Mouse (Mus musculus) neural tube, embryonic 11.5 days (tissue): ENCODE measurements at regions not wholly inside any gene's neighbourhood (a gene's known extent, or its start where the extent isn't known, plus 50 kb on each side); places are given as distances from the start of the nearest gene placed in this dataset.

ENCODE experiments used
- ATAC-seq: fragments of 200-750 bp; cut with Nextera tagmentation; 2 replicates; pipeline ENCODE4 v1.8.0; 2017; ENCODE audit warnings: moderate number of reproducible peaks, mild to moderate bottlenecking, moderate TSS enrichment, moderate library complexity; ENCODE audit not compliant: insufficient read depth, low FRiP score, low TSS enrichment
- DNase-seq: peaks from one replicate; pipeline ENCODE4 v3.0.0-alpha.2; 2015; ENCODE audit warnings: low spot score
- H3K27ac ChIP-seq: fragments of 300-500 bp; sonication (generic); 2 replicates; pipeline ENCODE4 v1.5.1; 2014; ENCODE audit warnings: low read depth, mild to moderate bottlenecking, low read length
- H3K27me3 ChIP-seq: fragments of 300-500 bp; sonication (generic); 2 replicates; pipeline ENCODE4 v1.6.1; 2014; ENCODE audit warnings: mild to moderate bottlenecking, low read length, mixed read lengths; ENCODE audit not compliant: control insufficient read depth, insufficient read depth
- H3K36me3 ChIP-seq: fragments of 300-500 bp; sonication (generic); 2 replicates; pipeline ENCODE4 v1.6.1; 2014; ENCODE audit warnings: mild to moderate bottlenecking, low read length, moderate library complexity, mixed read lengths; ENCODE audit not compliant: control insufficient read depth, insufficient read depth
- H3K4me1 ChIP-seq: fragments of 300-500 bp; sonication (generic); 2 replicates; pipeline ENCODE4 v1.6.1; 2014; ENCODE audit warnings: low read length, mixed read lengths; ENCODE audit not compliant: control insufficient read depth, insufficient read depth
- H3K4me2 ChIP-seq: fragments of 300-500 bp; sonication (generic); 2 replicates; pipeline ENCODE4 v1.6.1; 2014; ENCODE audit warnings: low read depth, mild to moderate bottlenecking, moderate library complexity
- H3K4me3 ChIP-seq: fragments of 300-500 bp; sonication (generic); 2 replicates; pipeline ENCODE4 v1.5.1; 2014; ENCODE audit warnings: low read depth, low read length
- H3K9ac ChIP-seq: fragments of 300-500 bp; sonication (generic); 2 replicates; pipeline ENCODE4 v1.6.1; 2014; ENCODE audit warnings: mild to moderate bottlenecking, low read length
- H3K9me3 ChIP-seq: fragments of 300-500 bp; sonication (generic); 2 replicates; pipeline ENCODE4 v1.6.1; 2016; ENCODE audit warnings: low read length; ENCODE audit not compliant: control insufficient read depth
- WGBS: fragments of 180-500 bp; shearing (Covaris S2); extraction: QIAGEN DNeasy Blood & Tissue Kit; methylation state at CpG from one replicate; pipeline ENCODE4 v1.1.7; 2014; 5-methylcytosine and 5-hydroxymethylcytosine counted together

DNA sequence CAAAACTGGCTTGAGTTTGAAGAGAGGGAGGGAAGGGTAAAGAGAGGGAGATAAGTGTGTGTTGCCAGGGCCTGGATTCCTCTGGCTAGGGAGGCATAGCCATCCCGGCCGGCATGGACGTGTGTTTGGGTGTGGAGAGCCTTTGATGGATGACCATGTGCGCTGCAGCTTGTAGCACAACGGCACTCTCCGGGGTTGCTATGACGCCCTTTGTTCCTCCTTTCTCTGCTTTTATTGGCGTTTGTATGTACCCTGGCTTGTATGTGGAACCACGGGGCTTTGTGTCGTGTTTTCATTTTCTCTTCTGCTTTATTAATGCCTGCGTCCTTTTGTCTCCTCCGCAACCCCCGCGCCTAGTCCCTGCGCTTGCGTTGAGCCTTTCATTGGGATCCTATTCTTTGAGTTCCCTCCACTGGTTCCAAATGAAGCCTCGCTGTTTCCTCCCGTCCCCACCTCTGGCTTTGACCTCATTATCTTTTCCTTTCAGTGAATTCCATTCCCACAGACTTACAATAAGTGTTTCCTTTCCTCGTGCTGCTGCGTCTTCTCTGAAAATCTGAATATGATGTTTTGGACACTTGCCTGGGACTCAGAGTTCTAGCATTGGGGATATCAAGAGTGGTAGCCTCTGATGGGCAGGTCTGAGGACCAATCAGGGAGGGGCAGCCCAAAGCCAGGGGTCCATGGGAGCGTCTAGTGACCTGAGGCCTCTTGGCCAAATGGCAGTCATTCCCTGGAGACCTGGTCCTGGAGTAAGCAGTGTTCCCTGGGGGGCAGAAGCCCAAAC, 289.5 kb downstream of the Gm11011 start:
- H3K27me3 ChIP-seq: no peaks in the 10 kb centered on the region
- DNase-seq (peak; percentile 89), ATAC-seq (peak; percentile 94)
- H3K4me1 ChIP-seq: peaks cover 7% of the 10 kb centered on the region; the same call in 1 of the 2 replicates
- H3K9ac ChIP-seq: peak overlapping the region; percentile 19
- H3K4me2 ChIP-seq: peak overlapping the region; percentile 37
- peak overlapping the region; percentile 85 for H3K27ac ChIP-seq
- H3K36me3 ChIP-seq: no peaks in the 10 kb centered on the region
- 21% methylated on average over 21 of the region's 21 CpGs for WGBS
- H3K9me3 ChIP-seq: no peaks in the 10 kb centered on the region
- peak overlapping the region; percentile 4; the same call in 1 of the 2 replicates for H3K4me3 ChIP-seq

DNA sequence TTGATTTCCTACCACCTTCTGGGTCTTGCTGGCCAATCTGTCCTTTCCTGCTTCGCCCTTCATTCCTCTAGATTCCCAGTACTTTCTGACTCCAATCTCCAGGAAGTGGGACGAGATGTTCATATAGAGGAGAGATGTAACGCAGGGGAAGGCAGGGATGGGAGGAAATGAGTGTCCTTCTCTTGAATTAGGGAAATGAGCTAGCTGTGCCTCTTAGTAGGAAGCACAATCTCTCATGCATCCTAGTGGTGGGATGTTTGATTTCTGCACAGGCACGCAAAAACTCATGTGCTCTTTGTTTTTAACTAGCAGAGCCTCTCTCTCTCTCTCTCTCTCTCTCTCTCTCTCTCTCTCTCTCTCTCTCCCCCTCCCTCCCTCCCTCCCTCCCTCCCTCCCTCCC, 290.3 kb downstream of the Gm11011 start:
- Histone ChIP-seq H3K4me1 (peaks cover 7% of the 10 kb centered on the region; the same call in 1 of the 2 replicates), H3K9me3 (no peaks in the 10 kb centered on the region), H3K36me3 (no peaks in the 10 kb centered on the region), H3K27ac (no peak overlapping the region), H3K4me3 (no peak overlapping the region), H3K9ac (no peak overlapping the region), H3K27me3 (no peaks in the 10 kb centered on the region), H3K4me2 (no peak overlapping the region)
- ATAC-seq (no peak), DNase-seq (peak; percentile 19)
- WGBS: 58% methylated on average over 4 of the region's 4 CpGs

DNA sequence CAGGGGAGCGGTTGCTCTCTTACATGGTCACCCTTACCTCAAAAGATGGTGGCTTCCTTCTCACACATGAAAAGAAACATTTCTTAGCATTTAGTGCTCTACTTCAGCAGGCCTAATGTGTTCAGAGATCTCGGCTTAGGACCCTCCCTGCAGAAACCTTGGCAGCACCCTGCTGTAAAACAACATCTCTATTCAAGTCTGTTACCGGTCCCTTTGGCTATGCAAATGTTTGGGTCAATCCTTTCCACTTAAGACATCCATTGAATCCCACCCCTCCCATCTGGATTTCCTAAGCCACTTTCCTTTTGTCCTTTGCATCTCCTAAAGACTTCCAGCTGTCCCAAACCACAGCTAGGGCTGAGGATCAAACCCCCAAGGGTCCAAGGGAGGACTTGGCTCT, 294.2 kb downstream of the Gm11011 start:
- Histone ChIP-seq H3K27me3 (no peaks in the 10 kb centered on the region), H3K4me2 (no peak overlapping the region), H3K9ac (no peak overlapping the region), H3K36me3 (no peaks in the 10 kb centered on the region), H3K9me3 (no peaks in the 10 kb centered on the region), H3K4me1 (peaks cover 5% of the 10 kb centered on the region; the same call in 1 of the 2 replicates), H3K4me3 (no peak overlapping the region), H3K27ac (no peak overlapping the region)
- ATAC-seq: no peak
- 24% methylated on average over 3 of the region's 3 CpGs for WGBS
- DNase-seq: no peak

DNA sequence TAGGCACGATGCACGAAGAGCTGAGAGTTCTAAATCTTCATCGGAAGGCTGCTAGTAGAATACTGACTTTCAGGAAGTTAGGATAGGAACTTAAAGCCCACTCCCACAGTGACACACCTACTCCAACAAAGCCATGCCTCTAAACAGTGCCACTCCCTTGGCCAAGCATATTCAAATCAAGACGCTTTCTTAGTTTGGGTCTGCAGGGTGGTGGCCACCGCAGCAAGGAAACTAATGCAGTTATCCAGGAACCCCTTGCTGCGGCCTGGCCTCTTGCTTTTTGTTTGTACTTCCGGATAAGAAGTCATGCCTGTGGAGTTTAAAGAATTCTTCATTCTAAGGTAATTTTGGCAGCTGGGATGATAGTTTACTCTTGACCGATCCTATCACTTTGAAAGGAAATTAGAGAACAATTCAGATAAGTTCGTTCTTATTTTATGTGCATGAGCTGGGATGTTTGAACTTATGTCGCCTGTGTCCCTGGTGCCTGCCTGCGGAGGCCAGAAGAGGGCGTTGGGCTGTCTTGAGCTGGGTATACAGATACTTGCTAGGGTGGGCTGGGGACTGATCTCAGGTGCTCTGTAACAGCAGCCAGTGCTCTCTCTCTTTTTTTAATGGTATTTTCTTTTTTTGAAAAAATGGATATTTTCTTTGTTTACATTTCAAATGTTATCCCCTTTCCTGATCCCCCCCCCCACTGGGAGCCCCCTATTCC, 298.5 kb downstream of the Gm11011 start:
- Histone ChIP-seq H3K27me3 (no peaks in the 10 kb centered on the region), H3K36me3 (no peaks in the 10 kb centered on the region), H3K9me3 (no peaks in the 10 kb centered on the region), H3K9ac (no peak overlapping the region), H3K4me1 (no peaks in the 10 kb centered on the region), H3K4me2 (no peak overlapping the region), H3K27ac (no peak overlapping the region), H3K4me3 (no peak overlapping the region)
- 90% methylated on average over 12 of the region's 12 CpGs for WGBS
- ATAC-seq (no peak), DNase-seq (no peak)

DNA sequence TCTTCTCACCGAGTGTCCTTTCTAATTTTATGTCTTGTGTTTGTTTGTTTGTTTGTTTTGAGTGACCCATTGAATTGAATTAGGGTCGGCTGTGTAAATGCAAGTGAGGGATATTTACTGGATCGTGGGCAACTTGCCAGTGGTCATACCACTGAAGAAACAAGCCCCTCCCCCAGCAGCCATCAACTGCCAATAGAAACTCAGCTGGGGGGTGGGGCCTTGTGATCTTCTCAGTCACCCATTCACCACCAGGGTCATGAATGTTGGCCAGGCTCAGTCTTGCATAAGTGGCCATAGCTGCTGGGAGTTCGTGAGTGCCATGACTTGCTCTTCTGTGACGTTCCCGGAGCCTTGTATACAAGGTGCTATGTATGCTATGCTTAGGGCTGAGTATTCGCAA, 300.8 kb downstream of the Gm11011 start:
- Histone ChIP-seq H3K27ac (no peak overlapping the region), H3K4me2 (no peak overlapping the region), H3K4me1 (no peaks in the 10 kb centered on the region), H3K4me3 (no peak overlapping the region), H3K9ac (no peak overlapping the region), H3K9me3 (no peaks in the 10 kb centered on the region), H3K27me3 (no peaks in the 10 kb centered on the region), H3K36me3 (no peaks in the 10 kb centered on the region)
- ATAC-seq: no peak
- 91% methylated on average over 7 of the region's 7 CpGs for WGBS
- DNase-seq: no peak

DNA sequence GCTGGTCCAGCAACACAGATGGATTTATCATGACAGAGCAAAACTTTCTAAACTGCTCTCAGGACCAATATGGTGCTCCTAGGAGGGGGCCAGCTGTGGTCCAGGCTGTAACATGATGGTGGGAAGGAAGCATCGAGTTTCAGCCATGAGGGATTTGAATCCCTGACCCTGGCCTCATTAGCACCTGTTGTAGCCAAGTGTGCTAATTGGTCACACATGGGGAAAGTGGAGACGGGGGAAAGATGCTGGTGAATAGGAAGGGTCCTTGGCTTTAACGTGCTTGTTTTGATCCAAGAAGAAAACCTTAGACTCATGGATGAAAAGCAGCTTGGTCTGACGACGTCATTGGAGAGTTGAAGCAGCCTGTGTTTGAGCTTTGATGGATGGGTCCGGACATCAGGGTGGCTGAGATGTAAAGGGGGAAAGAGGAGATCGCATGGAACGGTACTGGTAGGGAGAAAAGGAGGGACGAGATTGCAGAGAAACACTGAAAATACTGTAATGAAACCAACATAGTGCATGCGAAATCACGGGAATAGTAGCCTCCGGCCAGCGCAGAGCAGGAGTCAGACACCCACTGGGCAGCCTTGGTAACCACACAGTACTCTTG, 304.9 kb downstream of the Gm11011 start:
- DNase-seq: no peak
- no peaks in the 10 kb centered on the region for H3K36me3 ChIP-seq
- no peaks in the 10 kb centered on the region for H3K9me3 ChIP-seq
- no peaks in the 10 kb centered on the region for H3K27me3 ChIP-seq
- H3K4me2 ChIP-seq: no peak overlapping the region
- no peaks in the 10 kb centered on the region for H3K4me1 ChIP-seq
- H3K9ac ChIP-seq: no peak overlapping the region
- H3K27ac ChIP-seq: no peak overlapping the region
- ATAC-seq: no peak
- no peak overlapping the region for H3K4me3 ChIP-seq
- 65% methylated on average over 13 of the region's 13 CpGs for WGBS

DNA sequence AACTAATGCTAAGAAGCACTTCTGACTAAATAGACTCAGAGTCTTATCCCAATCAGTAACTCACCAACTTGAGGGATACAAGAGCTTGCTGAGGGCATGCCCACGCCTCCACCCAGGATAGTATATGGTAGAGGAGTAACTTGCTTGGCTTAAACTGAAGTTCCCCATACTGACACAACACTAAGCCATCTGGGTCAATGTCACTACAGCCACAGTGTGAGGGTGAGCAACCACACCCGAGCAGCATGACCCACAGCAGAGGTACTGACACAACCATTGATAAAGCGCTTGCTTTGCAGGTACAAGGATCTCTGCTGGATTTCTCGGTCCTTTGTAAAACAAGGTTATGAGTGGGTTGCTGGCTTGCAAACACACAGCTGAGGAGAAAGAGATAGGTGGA, 312.2 kb downstream of the Gm11011 start:
- no peak overlapping the region for H3K27ac ChIP-seq
- H3K36me3 ChIP-seq: no peaks in the 10 kb centered on the region
- H3K4me1 ChIP-seq: 0 out of 2 replicates have a peak, but pooled peaks cover 9% of the 10 kb centered on the region
- no peaks in the 10 kb centered on the region for H3K27me3 ChIP-seq
- H3K4me3 ChIP-seq: no peak overlapping the region
- no peak for DNase-seq
- 96% methylated on average over 4 of the region's 4 CpGs for WGBS
- H3K4me2 ChIP-seq: no peak overlapping the region
- no peak overlapping the region for H3K9ac ChIP-seq
- no peak for ATAC-seq
- H3K9me3 ChIP-seq: no peaks in the 10 kb centered on the region

DNA sequence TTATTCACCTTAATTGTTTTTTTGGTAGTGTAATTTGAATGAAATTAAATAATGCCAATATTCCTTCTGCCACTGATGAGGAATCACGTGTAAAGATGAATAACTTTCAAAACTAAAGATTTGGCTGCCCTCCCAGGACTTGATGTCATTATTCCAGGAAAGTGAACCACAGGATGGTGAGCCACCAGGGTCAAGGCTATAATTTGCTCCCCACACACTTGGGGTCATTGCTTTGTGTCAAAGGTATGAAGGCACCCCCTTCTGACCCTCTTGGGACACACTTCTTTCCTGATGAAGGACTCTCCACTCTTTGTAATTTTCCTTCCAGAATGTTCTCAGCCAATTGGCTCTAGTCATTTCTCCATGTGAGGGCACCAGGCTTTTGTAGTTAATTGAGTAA, 313.4 kb downstream of the Gm11011 start:
- WGBS: 71% methylated on average over 1 of the region's 1 CpGs
- Histone ChIP-seq H3K27ac (no peak overlapping the region), H3K36me3 (no peaks in the 10 kb centered on the region), H3K9me3 (no peaks in the 10 kb centered on the region), H3K27me3 (no peaks in the 10 kb centered on the region), H3K4me3 (no peak overlapping the region), H3K4me1 (0 out of 2 replicates have a peak, but pooled peaks cover 9% of the 10 kb centered on the region), H3K4me2 (no peak overlapping the region), H3K9ac (no peak overlapping the region)
- DNase-seq (no peak), ATAC-seq (no peak)
